Mouse (Mus musculus) MEL-GATA-1-ER (cell line): ENCODE data around the gene Frem1.

Experiments
- DNase-seq: peaks from one replicate; pipeline ENCODE4 v3.0.0-alpha.2; 2012; ENCODE audit warnings: low read depth; ENCODE audit errors: extremely low read depth

Gene Frem1

DNA sequence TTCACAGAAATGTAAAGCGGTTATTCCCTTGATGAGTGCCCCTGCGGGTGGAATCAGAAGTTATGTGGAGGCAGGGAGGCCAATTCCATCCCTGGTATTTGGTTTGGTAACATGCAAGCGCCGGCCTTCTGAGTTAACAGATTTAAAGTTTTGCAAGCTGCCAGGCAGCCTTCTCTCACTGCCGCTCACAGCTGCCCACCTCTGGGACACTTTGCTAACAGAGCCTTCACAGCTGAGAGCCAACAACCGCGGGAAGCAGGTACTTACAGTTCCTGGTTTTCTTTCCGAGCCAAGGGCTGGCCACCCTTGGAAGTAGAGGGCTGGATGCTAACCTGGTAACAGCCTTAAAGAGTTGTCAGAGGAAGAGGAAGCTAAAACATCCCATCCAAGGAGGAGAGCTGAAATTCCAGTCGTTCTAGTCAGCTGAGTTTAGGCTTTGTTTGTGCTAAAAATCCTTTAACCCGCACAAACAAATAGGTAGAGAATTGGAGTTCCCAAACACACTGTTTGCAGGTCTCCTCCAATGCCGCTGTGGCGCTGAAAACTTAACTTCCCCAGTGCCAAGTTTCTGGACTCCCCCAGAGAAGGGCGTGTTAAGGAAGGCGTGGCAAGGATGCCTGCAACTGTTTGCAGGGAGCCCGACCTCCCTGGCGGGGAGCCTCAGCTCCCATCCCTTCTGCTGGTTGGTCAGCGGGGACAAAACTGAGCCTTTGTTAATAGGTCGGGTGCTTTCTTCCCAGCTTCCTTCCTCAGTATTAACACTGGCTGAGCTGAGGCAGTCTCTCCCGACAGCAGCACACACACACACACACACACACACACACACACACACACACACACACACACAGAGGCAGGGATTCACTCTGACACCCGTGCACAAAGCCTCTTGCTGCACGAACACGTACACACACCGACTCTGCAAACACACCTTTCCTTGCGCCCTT is at the start of gene Frem1:
Gene Frem1, minus strand, starts transcription at position 706 of the 944 bp plus-strand sequence.
- no peak for DNase-seq

DNA sequence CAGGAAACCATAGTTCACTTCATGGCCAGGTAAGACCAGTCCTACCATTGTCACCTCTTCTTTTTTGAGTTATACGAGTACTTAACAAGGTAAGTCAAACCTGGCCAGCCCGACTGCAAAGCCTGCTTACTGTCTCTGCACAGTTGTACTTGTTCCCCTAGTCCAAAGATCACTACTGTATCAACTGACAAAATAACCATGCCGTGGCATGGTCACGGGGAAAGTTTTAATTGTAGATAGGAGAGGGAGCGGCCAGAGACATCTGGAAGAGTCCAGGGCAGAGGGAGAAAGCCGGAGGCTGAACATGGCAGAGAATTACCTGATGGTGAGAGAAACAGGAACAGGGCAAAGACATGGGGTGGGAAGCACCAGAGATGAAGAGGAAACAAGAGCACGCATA is 46.9 kb upstream of the Frem1 start:
- DNase-seq: no peak

DNA sequence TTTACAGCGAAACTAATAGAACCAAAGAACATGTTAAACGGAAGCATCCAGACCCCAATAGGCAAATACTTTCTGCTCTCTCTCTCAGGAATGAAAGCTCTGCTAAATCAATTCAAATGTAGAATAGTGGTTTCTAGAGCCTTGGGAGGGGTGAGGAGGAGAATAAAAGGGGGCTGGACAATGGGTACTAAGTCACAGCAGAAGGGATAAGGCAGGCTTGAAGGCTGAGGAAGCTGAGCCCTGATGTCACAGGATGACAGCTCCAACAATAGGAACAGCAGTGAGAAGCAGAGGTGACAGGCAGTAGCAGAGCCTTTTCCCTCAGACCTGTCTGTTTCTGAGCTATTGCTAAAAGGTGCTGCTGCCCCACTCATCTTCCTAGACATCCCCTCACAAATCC is 41.8 kb upstream of the Frem1 start:
- DNase-seq: no peak

DNA sequence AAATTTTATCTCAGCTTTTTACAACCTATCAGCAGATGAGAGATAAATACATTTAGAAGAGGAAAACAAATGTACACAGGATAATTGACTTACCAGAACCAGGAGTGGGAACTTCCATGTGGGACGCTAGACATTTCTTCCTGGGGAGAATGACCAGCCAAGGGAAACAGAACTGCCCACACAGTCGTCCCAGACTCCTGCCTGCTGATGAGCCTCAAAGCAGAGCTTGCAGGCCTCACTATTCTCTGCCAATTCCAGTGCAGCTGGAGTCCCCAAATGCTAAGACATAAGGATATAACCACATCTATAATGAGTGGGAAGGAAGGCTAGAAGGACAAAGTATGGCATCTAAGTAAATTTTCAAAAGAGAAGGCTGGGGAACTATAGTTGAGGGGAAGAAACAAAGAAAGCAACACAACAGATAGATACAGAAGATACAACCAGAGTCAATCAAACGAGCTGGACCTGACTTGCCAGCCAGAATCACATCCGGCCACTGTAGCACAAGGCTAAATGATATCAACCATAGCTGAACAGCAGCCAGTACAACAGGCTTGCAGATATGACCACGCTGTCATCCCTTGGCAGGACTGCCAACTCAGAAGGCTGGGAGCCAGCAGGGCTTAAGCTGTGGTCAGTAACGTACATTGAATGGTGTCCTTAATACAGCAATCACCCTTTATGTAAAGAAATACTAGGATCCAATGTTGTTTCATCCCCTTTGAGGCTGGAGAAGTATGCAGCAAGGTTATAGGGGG is 38.7 kb upstream of the Frem1 start:
- no peak for DNase-seq

DNA sequence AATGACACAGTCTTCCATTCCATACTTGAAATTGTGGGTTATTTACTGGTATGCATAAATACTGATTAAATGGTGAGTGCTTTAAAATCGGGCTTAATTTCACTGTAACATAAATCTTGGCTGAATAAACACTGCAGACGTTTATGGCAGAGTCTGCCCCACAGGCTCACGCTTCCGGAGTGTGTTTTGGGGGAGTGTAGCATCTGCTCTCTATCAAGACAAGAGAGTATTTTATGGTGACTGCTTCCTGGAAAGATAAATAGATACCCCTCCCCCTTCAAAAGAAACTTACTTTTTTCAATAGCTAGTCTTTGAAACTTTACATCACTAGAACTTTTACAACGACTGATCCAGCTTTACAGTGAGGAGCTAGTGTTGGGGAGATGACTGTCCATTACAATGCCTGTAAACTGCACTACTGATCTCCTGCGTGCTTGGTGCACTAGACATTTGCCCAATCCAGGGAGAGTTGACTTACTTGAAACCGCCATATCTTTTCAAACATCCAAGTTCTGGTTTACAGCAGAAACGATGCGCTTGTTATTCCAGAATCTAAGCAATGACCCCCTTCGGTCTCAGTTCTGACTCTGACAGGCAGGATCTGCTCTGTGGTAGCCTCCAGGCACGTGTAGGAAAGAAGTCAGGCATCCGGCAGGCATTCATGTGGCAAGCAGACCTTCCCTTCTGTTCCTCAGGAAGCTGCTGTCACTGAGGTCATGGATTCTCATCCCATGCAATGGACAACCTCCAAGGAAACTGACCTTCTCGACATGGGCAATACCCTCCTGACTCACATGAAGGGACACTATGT is 28.4 kb upstream of the Frem1 start:
- DNase-seq: no peak

DNA sequence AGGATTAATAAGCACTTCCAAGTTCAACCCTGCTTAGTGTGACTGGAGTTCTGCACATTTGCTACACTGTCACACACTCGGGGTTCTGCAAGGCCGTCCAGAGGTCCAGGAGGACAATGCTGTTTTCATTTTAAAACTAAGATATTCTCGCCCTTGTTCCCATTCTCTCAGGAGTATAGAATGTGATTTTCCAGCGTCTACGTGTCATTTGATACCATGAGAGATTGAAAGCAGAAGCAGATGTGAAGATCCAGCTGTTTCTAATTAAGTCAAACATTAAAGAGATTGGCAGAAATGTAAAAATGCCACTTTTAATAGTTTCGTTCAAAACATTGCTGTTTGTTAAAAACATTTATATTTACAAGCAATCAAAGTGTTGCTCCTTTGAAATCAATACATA is 12.1 kb upstream of the Frem1 start:
- DNase-seq: no peak

DNA sequence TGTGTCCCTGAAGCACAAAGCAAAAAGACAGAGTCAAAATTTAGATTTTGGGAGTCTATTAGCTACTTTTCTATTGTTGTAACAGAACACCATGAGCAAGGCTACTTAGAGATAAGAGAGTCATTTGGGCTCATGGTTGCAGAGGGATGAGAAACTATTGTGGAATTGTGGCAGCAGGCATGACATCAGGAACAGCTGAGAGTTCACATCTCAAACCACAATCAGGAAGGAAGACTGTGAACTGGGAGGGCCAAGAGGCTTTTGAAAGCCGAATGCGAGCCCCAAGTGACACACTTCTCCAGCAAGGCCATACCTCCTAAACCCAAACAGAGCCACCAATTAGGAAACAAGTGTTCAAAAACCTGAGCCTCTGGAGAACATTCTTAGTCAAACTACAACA is 9.4 kb upstream of the Frem1 start:
- no peak for DNase-seq

DNA sequence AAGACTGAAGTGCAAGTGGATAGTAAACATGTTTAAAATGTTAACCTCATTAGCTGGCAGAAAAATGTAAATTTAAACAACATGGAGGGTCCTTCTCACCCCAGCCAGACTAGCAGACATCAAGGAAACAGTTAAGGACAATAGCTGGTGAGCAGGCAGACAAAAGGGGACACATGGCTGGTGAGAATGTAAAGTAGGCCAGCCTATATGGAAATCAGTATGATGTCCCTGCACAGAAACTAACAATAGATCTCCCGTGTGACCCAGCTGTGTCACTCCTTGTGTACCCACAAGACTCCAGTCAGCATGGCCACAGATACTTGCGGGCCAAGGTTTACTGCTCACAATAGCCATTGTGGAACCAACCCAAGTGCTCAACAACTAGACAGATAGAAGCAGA is 6.5 kb upstream of the Frem1 start:
- DNase-seq: no peak

DNA sequence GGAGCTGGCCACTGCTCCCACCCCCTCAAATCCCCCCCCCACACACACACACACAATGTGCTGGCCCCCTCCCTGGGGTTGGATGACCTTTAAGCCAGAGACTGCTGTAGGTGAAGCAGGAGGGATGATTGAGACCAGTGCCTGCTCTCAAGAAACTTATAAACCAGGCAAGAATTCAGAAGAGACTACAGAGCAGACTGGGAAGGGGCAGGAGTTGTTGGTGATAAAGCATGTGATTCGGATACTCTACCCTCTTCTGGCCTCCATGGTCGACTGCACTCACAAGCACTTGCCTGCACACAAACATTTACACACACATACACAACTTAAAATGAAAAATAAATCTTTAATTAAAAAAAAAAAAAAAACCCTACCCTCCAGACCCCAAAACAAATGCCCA is 6.0 kb upstream of the Frem1 start:
- DNase-seq: no peak

DNA sequence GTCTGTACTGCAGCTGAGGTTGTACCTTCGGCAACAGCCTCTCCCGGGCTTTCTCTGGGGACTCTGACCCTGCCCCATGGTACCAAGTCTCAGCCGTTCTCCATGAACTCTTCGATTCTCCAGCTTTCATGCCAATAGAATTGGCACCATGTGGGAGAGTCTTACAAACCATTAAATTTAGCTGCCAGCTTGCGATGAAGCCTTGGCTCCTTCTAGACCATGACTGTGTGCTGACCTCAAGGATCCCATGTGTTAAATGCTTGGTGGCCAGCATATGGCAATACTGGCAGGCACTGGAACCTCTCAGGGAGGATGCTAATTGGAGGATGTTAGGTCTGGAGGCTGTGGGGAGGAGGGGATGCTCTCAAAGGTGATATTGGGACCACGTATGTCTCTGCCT is 4.4 kb upstream of the Frem1 start:
- no peak for DNase-seq

DNA sequence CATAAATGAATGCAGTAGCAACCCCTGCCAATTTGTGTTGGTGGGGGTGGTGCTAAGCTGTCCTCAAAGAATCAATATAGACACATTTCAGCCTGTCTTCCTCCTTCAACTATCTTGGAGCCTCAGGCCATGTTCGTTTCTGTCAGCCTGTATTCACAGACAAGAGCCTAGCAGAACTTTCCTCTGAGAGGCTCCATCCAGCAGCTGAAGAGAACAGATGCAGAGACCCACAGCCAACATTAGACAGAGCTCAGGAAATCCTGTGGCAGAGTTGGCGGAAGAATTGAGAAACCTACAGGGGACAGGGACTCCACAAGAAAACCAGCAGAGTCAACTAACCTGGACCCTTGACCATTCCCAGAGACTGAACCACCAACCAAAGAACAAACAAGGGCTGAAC is 3.3 kb upstream of the Frem1 start:
- DNase-seq: no peak

DNA sequence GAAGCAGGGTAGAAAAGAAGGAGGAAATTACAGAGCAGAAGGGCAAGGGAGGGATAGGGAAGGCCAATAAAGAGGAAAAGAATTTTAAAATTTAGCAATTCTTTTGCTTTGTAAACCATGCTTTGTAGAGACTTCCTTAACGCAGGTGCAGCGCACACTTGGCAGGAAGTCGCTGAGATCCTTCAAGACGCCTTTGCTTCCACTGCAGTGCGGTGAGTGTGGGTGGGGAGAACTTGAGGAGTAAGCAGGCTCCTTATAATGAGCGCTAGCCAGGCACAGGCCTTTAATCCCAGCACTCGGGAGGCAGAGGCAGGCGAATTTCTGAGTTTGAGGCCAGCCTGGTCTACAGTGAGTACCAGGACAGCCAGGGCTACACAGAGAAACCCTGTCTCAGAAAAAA is 1.1 kb upstream of the Frem1 start:
- DNase-seq: no peak

DNA sequence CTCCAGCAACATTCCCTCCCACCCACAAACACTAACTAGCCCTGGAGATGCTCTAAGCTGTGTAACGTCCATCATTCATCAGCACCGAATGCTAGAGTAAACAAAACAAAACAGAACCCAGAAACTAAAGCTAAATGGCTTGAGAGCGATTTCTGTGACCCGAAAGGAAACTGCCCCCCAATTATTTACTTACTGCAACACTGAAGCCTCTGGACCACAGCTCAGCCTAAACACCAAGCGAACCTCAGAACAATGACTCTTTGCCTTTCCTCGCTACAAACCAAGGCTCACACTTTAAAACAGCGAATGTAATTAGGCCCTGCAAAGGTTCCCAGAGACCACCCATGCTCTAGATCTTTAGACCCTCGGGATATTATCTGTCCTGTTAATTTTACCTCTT is 963 bp downstream of the Frem1 start:
- DNase-seq: no peak

DNA sequence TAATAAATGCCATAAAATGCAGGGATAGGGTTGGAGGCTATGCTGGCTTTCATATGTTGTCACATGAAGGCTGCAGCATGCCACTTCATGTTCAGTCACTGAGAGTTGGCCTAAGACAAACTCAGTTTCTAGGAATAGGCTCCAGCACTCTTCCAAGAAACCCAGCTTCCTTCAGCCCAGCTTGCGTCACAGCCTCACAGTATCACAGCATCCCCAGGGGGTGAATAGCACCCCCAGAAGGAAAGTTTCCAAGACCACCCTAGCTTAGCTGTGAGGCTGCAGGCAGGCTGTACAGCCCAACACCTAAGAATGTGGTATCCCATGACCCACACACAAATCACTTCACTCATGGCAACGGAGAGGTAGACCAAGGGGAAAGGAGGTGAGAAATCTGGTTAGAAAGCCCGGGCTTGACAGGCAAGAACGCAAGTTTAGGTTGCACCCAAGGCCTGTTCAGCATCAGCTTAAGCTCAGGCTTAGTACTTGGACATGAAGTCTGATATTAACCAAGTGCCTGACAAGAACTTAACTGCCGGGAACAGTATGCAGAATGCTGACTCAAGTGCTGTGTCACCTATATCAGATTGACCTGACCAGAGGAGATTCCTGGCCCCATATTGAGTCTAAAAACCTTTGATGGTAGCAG is 1.9 kb downstream of the Frem1 start:
- no peak for DNase-seq

DNA sequence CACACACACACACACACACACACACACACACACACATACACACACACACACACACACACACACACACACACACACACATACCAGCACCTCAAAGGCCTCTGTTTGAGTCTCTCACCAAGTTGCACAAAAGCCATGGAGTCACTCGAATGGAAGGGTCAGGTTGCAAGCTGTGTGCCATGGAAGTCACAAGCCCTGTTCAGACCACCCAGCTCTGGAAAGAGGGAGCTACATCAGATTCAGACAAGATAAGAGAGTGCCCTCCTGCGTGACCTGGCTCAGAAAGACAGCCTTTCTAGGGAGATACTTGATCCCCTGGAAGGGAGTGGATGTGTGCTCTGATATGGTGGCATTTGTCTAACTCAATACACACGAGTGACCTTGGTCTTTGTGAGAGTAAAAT is 2.9 kb downstream of the Frem1 start:
- DNase-seq: no peak

DNA sequence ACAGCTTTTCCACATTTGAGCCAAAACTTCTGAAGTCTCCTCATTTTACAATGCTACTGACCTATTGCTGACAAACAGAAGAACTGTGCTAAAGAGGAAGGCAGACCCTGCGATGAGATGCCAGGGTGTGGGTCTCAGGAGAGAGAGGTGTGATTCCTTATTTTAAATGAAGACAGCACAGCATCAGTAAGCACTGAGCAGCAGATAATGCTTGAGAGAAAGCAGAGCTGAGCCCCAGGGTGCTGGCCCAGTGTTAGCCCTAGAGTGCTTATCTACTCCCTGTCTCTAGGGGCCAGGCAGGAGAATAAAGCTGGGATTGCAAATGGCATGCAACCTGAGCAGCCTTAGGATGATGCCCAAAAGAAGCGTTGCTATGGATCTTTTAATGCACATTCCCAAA is 3.6 kb downstream of the Frem1 start:
- DNase-seq: no peak

DNA sequence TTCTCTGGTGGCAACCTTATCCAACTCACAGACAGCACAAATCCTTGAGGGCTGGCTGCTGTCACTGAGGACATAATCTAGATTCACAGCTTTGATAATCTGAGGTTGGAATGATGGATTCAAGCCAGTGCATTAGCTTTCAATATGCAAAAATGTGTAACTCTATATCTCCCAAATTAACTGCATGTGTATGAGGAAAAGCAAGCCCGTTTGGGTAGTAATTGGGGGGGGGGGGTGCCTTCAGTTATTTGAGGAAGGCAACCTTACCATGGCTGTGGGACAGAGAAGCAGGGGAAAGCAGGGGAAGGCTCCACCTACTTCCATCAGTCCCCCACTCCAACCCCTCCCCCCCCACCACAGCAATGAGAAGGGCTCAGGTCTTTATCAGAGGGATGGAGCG is 5.3 kb downstream of the Frem1 start:
- DNase-seq: no peak

DNA sequence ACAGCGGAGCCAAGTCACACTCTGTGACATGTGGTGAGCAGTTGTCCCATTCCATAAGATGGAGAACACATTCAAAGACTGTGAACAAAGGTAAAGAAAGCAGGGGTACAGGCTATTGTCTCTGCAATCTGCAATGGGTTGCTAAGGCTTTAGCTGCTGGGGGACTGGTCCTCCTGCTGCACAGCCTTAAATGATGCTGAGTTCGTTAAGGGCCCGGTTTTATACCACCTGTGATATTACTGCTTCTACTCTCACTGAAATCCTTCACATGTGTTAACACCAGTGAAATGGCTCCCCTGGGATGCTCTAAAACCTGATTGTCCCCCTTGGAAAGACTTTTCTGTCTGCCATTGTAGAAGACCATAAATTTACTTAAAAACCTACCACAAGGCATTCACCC is 6.1 kb downstream of the Frem1 start:
- no peak for DNase-seq

DNA sequence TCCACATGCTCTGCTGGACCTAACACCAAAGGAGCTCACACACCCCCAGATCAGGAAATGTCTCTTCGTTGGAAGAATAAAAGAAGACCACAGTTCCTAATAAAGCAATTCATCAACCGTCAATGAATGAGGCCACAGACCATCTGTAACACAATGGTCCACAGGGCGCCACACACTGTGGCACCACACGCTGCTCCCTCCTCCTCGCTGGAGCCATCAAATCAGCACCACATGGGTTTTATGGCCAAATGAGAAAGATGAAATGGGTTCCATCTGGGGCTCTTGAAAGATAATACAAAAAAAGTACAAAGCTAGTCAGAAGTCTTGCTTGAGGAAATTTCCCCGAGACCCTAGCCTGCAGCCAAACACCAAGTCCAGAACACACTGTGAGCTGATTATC is 6.9 kb downstream of the Frem1 start:
- DNase-seq: no peak

DNA sequence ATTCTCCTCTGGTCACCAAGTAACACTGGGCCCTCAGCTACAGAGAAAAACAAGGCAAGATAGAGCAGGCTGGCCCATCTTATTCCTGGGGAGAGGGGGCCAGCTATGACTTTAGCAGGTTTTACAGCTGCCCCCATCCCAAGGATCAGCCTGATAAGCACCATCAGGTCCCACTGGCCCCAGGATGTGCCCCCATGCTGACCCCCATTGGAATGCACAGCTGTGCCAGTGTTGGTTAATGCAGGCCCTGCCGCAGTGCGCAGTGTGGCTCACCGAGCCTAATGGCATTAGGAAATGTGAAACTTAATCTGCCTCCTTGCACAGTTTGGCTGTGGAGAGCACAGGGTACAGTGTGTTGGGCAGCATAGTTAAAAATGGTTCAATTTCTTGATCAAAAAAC is 11.4 kb downstream of the Frem1 start:
- no peak for DNase-seq

DNA sequence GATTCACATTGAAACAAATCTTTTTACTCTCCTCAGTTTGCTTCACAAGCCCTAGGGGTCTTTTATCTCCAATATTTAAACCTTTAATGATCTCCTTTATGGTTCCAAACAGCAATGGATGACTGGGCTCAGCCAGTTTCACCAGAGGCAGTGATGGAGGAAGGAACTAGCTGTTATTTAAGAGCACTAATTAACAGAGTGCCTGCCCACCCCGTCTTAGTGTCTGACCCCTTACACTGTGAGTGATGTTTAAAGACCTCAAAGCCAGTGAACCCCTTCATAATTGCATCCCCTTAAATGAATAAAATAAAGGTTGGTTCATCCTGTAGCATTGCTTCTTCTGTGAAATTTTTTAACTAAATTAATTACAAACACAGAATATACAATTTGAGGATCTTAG is 19.4 kb downstream of the Frem1 start:
- no peak for DNase-seq
